Mouse (Mus musculus): ENCODE measurements at regions not wholly inside any gene's neighbourhood (a gene's known extent, or its start where the extent isn't known, plus 50 kb on each side); places are given as distances from the start of the nearest gene placed in this dataset.

GRCm38 (mm10) chr8:127988887-127989286, 369.5 kb upstream of the Nrp1 start:
- TF ChIP-seq CTCF (IDR thresholded peaks at IDR 0.05; ENCODE audit: borderline replicate concordance, insufficient read depth, low read length) (no peak), POLR2A (IDR thresholded peaks at IDR 0.05; ENCODE audit: low read depth, low read length) (no peak)
